Mouse (Mus musculus) forebrain, embryonic 12.5 days (tissue): ENCODE measurements at regions not wholly inside any gene's neighbourhood (a gene's known extent, or its start where the extent isn't known, plus 50 kb on each side); places are given as distances from the start of the nearest gene placed in this dataset.

Experiments
- ATAC-seq: fragments of 200-750 bp; cut with Nextera tagmentation; 2 replicates; pipeline ENCODE4 v1.8.0; 2017; ENCODE audit warnings: moderate TSS enrichment; ENCODE audit not compliant: low FRiP score
- H3K27ac ChIP-seq: fragments of 300-500 bp; sonication (generic); 2 replicates; pipeline ENCODE4 v1.5.1; 2016; ENCODE audit warnings: mild to moderate bottlenecking
- H3K27me3 ChIP-seq: fragments of 300-500 bp; sonication (generic); 2 replicates; pipeline ENCODE4 v1.6.1; 2016; ENCODE audit warnings: mild to moderate bottlenecking
- H3K36me3 ChIP-seq: fragments of 300-500 bp; sonication (generic); replicated peaks from 2 replicates; pipeline ENCODE4 v1.6.1; 2016; ENCODE audit warnings: mild to moderate bottlenecking
- H3K4me1 ChIP-seq: fragments of 300-500 bp; sonication (generic); 2 replicates; pipeline ENCODE4 v1.6.1; 2016
- H3K4me2 ChIP-seq: fragments of 300-500 bp; sonication (generic); 2 replicates; pipeline ENCODE4 v1.6.1; 2016; ENCODE audit warnings: mild to moderate bottlenecking, moderate library complexity
- H3K4me3 ChIP-seq: fragments of 300-500 bp; sonication (generic); replicated peaks from 2 replicates; pipeline ENCODE4 v1.5.1; 2016; ENCODE audit warnings: mild to moderate bottlenecking
- H3K9ac ChIP-seq: fragments of 300-500 bp; sonication (generic); 2 replicates; pipeline ENCODE4 v1.6.1; 2016; ENCODE audit warnings: mild to moderate bottlenecking
- H3K9me3 ChIP-seq: fragments of 300-500 bp; sonication (generic); 2 replicates; pipeline ENCODE4 v1.6.1; 2016
- WGBS: fragments of 180-500 bp; shearing (Covaris S2); methylation state at CpG from one replicate; pipeline ENCODE4 v1.1.7; 2016; 5-methylcytosine and 5-hydroxymethylcytosine counted together

DNA sequence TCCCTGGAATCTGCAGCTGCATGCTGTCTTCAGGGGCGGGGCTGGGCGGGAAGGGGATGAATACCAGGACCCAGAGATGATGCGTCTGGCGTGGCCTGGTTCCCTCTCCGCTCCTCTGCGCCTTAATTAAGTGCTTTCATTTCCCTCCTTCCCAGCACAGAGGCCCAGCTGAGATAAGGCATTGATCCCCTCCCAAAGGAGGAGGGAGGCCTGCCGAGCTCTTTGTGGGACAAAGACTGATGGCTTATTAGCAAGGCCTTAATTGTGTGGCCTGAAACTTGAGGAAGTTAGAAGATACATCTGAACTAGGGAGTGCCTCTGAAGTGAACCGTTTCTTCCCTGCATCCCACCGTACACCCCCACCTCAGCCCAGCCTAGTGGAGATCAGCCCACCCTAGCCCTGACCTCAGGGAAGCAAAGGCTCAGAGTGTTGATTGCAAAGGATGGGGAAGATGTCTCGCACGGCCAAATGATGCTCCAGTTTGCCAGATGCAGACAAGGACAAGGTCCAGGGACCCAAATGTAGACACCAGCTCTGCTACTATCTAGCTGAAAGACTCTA is 102.0 kb upstream of the Csf3r start:
- 9% methylated on average over 11 of the region's 11 CpGs for WGBS
- Histone ChIP-seq H3K27me3 (peaks cover 41% of the 10 kb centered on the region), H3K9ac (0 out of 2 replicates have a peak overlapping the region, but pooled peaks have one; percentile 25), H3K36me3 (no peaks in the 10 kb centered on the region), H3K4me1 (peaks cover 48% of the 10 kb centered on the region), H3K9me3 (no peaks in the 10 kb centered on the region), H3K4me3 (no peak overlapping the region), H3K4me2 (peak overlapping the region; percentile 44), H3K27ac (peak overlapping the region; percentile 22)
- ATAC-seq: peak; percentile 53

DNA sequence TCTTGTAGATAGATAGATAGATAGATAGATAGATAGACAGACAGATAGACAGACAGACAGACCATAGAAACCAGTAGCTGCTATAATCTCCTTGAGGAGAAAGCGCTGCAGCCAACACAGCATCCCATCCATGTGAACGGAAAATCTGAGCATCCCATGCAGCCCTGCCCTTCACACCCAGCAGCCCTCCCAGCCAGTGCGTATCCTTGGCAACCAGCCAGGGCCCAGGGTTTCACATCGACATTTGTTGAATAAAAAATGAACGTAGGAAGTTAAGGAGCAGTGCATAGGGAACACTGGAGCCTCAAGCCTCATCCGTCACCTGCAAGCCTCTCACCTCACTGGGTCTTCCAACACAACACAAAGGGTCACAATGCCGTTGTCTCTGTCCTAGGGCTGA is 101.1 kb upstream of the Csf3r start:
- peak overlapping the region; percentile 9; the same call in 1 of the 2 replicates for H3K4me2 ChIP-seq

DNA sequence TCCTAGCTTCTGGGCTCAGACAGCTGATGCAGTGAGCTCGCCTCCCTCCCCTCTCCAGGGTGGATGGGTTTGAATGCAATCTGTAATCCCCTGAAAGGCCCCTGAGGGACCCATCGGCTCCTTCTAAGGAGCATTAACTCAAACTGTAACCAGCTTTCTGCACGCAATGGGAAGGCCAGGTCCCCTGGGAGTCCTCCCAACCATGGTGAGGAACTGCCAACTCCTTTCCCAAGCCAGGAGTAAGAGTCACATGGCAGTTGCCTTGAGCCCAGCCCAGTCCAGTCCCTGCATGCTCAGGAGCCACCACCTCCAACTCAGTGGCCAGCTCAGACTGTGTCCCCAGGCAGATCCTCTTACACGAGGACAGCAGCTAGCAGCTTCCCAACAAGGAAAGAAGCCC is 96.2 kb upstream of the Csf3r start:
- ATAC-seq: no peak
- Histone ChIP-seq H3K9ac (no peak overlapping the region), H3K27me3 (peaks cover 33% of the 10 kb centered on the region), H3K4me3 (no peak overlapping the region), H3K36me3 (no peaks in the 10 kb centered on the region), H3K4me2 (no peak overlapping the region), H3K27ac (no peak overlapping the region), H3K9me3 (no peaks in the 10 kb centered on the region), H3K4me1 (peaks cover 35% of the 10 kb centered on the region)
- 32% methylated on average over 4 of the region's 4 CpGs for WGBS

More for the DNA sequence above, 101.1 kb upstream of the Csf3r start:
- H3K4me3 ChIP-seq: no peak overlapping the region
- ATAC-seq: peak; percentile 51; the same call in 1 of the 2 replicates
- no peak overlapping the region for H3K27ac ChIP-seq
- no peak overlapping the region for H3K9ac ChIP-seq
- H3K27me3 ChIP-seq: peaks cover 39% of the 10 kb centered on the region
- no peaks in the 10 kb centered on the region for H3K36me3 ChIP-seq
- WGBS: 25% methylated on average over 7 of the region's 7 CpGs
- peaks cover 44% of the 10 kb centered on the region for H3K4me1 ChIP-seq
- H3K9me3 ChIP-seq: no peaks in the 10 kb centered on the region

DNA sequence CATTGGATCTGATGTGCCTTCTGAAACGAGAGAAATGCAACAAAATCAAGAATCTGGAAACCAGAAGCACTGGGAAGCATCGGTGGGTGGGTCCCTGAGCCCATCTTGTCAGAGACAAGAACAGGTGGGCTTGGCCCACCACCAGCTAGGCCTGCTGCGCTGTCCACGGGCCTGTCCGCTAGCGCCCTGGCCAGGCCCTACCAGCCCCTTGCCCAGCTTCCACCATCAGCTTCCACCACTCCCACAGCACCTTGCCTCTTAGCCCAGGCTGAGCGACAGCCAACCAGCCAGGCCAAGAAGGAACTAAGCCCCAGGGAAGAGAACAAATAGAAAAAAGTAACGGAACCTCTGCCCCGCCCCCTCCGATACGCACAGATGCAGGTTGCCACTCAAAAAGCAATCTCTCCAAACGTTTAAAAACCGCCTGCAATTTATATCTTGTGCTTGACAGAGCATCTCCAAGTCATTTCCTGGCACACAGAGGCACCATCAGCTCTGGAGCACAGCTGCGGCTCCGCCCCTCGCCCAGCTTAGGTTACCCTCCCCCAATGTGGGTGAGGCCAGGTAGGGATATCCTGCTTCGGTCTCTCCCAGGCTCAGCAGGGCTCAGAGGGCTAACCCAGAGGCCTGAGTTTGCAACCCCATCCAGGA is 95.1 kb upstream of the Csf3r start:
- 71% methylated on average over 17 of the region's 17 CpGs for WGBS
- no peak for ATAC-seq
- H3K4me1 ChIP-seq: peaks cover 36% of the 10 kb centered on the region
- H3K9ac ChIP-seq: no peak overlapping the region
- no peaks in the 10 kb centered on the region for H3K9me3 ChIP-seq
- H3K4me3 ChIP-seq: no peak overlapping the region
- no peaks in the 10 kb centered on the region for H3K36me3 ChIP-seq
- peaks cover 42% of the 10 kb centered on the region for H3K27me3 ChIP-seq
- H3K4me2 ChIP-seq: no peak overlapping the region
- no peak overlapping the region for H3K27ac ChIP-seq

DNA sequence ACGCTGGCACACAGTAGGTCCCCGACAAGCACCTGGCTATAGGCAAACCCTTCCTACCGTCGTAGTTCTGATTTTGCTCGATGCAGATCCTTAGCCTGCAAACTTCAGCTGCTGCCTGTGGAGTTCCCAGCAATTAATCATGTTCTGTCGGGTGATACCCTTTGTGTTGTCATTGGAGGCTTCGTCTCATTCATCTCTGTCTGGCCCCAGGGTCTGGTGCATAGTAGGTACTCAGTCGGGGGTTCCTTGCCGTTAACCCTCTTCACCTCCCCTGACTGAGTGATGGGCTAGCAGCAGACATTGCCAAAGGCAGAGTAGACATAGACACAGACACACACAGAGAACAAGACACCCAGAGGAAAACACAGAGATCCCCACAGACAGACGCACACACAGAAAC is 93.6 kb upstream of the Csf3r start:
- no peak for ATAC-seq
- peaks cover 31% of the 10 kb centered on the region for H3K4me1 ChIP-seq
- WGBS: 60% methylated on average over 10 of the region's 10 CpGs
- H3K4me3 ChIP-seq: no peak overlapping the region
- peaks cover 37% of the 10 kb centered on the region for H3K27me3 ChIP-seq
- no peaks in the 10 kb centered on the region for H3K9me3 ChIP-seq
- H3K36me3 ChIP-seq: no peaks in the 10 kb centered on the region
- H3K27ac ChIP-seq: no peak overlapping the region
- no peak overlapping the region for H3K4me2 ChIP-seq
- H3K9ac ChIP-seq: no peak overlapping the region

DNA sequence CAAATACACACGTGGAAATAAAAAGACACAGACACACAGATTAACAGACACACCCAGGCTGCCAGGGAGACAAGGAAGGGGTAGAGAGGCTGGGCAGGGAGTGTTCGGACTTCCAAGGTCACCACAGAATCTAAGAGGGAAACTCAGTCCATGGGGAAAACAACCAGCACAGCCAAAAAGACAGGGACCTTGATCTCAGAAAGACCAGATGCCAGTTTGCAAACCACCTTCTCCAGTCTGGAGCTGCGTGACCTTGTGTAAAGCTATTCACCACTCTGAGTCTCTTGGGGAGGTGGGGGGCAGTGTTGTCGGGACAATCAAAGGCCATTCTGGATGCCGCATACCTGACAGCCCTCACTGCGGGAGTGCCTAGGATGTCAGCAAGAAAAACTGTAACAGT is 93.0 kb upstream of the Csf3r start:
- Histone ChIP-seq H3K27ac (no peak overlapping the region), H3K4me2 (no peak overlapping the region), H3K4me1 (peaks cover 31% of the 10 kb centered on the region), H3K36me3 (no peaks in the 10 kb centered on the region), H3K27me3 (peaks cover 34% of the 10 kb centered on the region), H3K9me3 (no peaks in the 10 kb centered on the region), H3K9ac (no peak overlapping the region), H3K4me3 (no peak overlapping the region)
- no peak for ATAC-seq
- 74% methylated on average over 6 of the region's 6 CpGs for WGBS

DNA sequence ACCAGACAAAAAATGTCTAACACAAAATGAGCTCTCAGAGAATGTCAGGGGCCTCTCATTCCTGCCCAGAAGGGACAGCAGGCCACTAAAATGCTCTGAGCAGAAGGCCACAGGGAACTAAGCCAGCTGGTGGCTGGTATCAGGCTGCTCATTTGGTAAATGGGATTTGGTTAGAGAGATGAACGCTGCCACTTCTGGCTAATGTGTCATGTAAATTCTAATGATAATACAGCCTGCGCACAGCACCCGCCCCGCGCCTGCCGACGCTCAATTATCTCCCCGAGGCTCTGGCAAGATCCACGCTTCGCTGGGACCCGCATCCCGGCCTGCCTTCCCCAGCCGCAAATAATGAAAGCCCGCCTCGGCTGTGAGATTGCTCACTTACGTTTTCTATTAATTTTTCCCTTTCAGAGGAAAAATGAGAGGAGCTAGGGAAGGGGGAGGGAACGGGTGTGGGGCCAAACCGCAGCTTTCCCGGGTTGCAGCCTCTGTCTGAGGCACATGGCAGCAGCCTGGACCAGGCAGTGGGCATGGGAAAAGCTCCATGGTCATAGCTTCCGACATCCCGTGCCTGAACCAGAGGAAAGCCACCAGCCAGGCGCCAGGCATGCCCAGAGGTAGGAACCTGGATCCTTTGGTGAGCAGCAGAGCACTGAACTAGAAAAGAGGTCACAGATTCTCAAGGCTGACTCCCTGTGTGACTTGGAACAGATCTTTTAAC is 92.2 kb upstream of the Csf3r start:
- Histone ChIP-seq H3K27me3 (peaks cover 34% of the 10 kb centered on the region), H3K36me3 (no peaks in the 10 kb centered on the region), H3K9me3 (no peaks in the 10 kb centered on the region), H3K4me1 (peaks cover 31% of the 10 kb centered on the region), H3K4me2 (no peak overlapping the region), H3K9ac (no peak overlapping the region), H3K27ac (peak overlapping the region; percentile 61), H3K4me3 (no peak overlapping the region)
- WGBS: 49% methylated on average over 22 of the region's 22 CpGs
- 0 out of 2 replicates have a peak, but pooled peaks have one; percentile 27 for ATAC-seq

DNA sequence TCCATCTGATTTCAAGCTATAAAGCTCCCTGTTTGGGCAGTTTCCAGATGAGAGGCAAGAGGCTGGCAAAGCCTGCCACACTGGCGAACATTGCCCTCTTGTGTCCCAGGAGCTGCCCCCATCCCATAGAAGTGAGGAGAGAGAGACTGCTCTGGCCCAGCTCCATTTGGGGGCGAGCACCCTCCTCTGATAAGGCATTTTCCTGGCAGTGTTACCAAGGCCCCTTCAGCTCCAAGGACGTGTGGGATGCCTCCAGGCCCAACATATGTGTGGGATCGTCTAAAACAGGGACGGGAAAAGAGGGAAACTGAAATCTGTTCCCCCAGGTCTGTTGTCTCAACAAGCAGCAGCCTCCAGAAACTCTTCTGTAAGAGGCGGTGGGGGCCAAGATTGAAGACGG is 88.0 kb upstream of the Csf3r start:
- H3K9me3 ChIP-seq: no peaks in the 10 kb centered on the region
- no peak overlapping the region for H3K4me2 ChIP-seq
- ATAC-seq: no peak
- H3K27ac ChIP-seq: no peak overlapping the region
- no peak overlapping the region for H3K9ac ChIP-seq
- H3K4me1 ChIP-seq: peaks cover 24% of the 10 kb centered on the region
- peaks cover 18% of the 10 kb centered on the region; the same call in 1 of the 2 replicates for H3K27me3 ChIP-seq
- H3K36me3 ChIP-seq: no peaks in the 10 kb centered on the region
- H3K4me3 ChIP-seq: no peak overlapping the region
- WGBS: 75% methylated on average over 7 of the region's 7 CpGs

DNA sequence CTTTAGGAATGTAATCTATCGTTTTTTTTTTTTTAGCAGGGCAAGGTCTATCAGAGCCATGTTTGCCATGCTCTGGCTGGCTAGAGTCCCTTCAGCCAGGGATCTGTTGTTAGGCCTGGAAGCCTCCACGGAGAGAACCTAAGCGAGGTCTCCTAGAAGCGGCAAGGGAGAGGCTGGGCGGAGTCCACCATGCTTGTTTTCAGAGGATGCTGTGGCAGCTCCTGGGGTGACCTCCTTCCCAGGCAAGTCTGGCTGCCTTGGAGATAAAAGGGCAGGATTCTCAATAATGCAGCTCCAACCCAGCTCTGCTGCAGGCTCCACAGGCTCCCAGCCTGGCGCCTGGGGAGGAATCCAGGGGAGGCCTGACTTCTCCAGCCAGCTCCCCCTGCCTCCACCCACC is 86.2 kb upstream of the Csf3r start:
- peaks cover 18% of the 10 kb centered on the region; the same call in 1 of the 2 replicates for H3K27me3 ChIP-seq
- no peaks in the 10 kb centered on the region for H3K36me3 ChIP-seq
- peaks cover 12% of the 10 kb centered on the region; the same call in 1 of the 2 replicates for H3K4me1 ChIP-seq
- H3K9me3 ChIP-seq: no peaks in the 10 kb centered on the region
- no peak overlapping the region for H3K9ac ChIP-seq
- no peak overlapping the region for H3K27ac ChIP-seq
- ATAC-seq: no peak
- WGBS: 44% methylated on average over 6 of the region's 6 CpGs
- H3K4me2 ChIP-seq: no peak overlapping the region
- H3K4me3 ChIP-seq: no peak overlapping the region

DNA sequence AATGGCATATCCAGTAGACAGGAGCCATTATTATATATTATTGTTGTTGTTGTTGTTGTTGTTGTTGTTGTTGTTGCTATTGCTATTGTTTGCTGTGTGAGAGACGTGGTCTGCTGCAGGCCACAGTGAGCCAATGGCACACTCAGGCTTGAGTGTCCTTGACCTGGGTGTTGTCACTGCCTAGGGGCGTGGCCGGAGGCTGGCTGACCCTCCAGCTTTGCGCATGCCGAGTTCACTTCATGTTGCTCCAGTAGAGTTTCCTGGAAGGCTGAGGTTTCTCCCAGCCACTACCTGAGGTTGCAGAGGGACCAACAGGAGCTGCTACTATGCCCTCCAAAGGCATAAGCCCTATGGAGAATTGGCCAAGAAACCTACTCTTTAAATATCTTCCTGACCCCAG is 83.1 kb upstream of the Csf3r start:
- Histone ChIP-seq H3K27ac (no peak overlapping the region), H3K4me1 (peaks cover 16% of the 10 kb centered on the region), H3K9me3 (no peaks in the 10 kb centered on the region), H3K27me3 (peaks cover 6% of the 10 kb centered on the region; the same call in 1 of the 2 replicates), H3K9ac (no peak overlapping the region), H3K4me3 (no peak overlapping the region), H3K4me2 (no peak overlapping the region), H3K36me3 (no peaks in the 10 kb centered on the region)
- WGBS: 74% methylated on average over 5 of the region's 5 CpGs
- no peak for ATAC-seq

DNA sequence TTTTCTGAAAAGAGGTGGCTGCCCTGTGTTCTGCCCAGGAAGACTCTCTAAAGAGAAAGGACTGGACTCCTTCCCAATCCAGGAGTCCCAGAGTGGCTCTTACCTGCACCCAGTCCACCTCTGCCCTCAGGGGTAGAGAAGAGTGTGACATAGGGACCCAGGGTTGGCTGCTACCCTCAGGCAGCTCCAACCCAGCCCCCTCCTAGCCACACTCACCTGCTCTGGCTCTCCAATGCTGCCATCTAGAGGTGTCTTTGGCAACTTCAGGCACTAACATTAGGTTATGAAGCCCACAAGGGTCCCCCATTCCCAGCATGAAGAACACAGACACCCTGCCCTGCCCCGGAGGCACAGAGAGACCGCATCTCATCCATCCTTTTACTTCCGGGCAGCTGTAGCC is 82.4 kb upstream of the Csf3r start:
- ATAC-seq: no peak
- Histone ChIP-seq H3K4me1 (peaks cover 16% of the 10 kb centered on the region), H3K9ac (no peak overlapping the region), H3K9me3 (no peaks in the 10 kb centered on the region), H3K27me3 (peaks cover 6% of the 10 kb centered on the region; the same call in 1 of the 2 replicates), H3K4me2 (no peak overlapping the region), H3K4me3 (no peak overlapping the region), H3K36me3 (no peaks in the 10 kb centered on the region), H3K27ac (no peak overlapping the region)
- WGBS: 42% methylated on average over 3 of the region's 3 CpGs

DNA sequence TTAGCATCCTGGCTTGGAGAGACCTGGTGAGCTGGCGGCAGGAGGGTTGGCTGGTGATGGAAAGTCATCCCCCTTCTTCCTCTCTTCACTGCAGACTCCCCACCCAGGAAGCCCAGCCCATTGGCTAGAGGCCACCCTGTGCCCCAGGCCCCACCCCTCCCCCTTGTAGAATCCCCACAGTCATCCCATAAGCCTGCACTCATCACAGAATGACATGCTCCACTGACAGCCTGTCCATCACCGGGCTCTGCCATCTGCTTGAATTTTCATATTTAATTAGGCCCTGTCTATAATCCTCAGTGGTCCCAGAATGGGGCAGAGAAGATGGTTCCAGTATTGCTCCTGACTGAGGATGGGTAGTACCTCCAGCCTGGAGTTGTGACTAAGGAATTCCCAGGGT is 79.3 kb upstream of the Csf3r start:
- H3K4me1 ChIP-seq: peaks cover 9% of the 10 kb centered on the region; the same call in 1 of the 2 replicates
- 53% methylated on average over 2 of the region's 2 CpGs for WGBS
- no peaks in the 10 kb centered on the region for H3K9me3 ChIP-seq
- H3K4me3 ChIP-seq: no peak overlapping the region
- H3K27ac ChIP-seq: no peak overlapping the region
- ATAC-seq: 0 out of 2 replicates have a peak, but pooled peaks have one; percentile 30
- no peak overlapping the region for H3K9ac ChIP-seq
- no peaks in the 10 kb centered on the region for H3K36me3 ChIP-seq
- no peak overlapping the region for H3K4me2 ChIP-seq
- H3K27me3 ChIP-seq: peaks cover 6% of the 10 kb centered on the region; the same call in 1 of the 2 replicates
